Mouse (Mus musculus) forebrain, embryonic 14.5 days (tissue): ENCODE data around the gene Sepsecs. TPM values are rescaled to one million over a fixed set of nuclear protein-coding genes. Genes with fewer than 3 reads are reported as not detected.
"Not testable (repeated sequence)": the region's sequence is repeated elsewhere in the genome, so short reads cannot be mapped to it uniquely, and the experiment has no call there.

ENCODE experiments used
- ATAC-seq: fragments of 200-750 bp; cut with Nextera tagmentation; 2 replicates; pipeline ENCODE4 v1.8.0; 2017; ENCODE audit warnings: mild to moderate bottlenecking, moderate library complexity
- DNase-seq: peaks from one replicate; pipeline ENCODE4 v3.0.0-alpha.2; 2015; ENCODE audit warnings: low spot score
- H3K27ac ChIP-seq: fragments of 300-500 bp; sonication (generic); 2 replicates; pipeline ENCODE4 v1.5.1; 2014; ENCODE audit warnings: low read depth, mild to moderate bottlenecking, control low read depth, low read length, moderate library complexity
- H3K27me3 ChIP-seq: fragments of 300-500 bp; sonication (generic); replicated peaks from 2 replicates; pipeline ENCODE4 v1.6.1; 2014; ENCODE audit warnings: low read length, control low read depth, mixed read lengths; ENCODE audit not compliant: control insufficient read depth, insufficient read depth
- H3K36me3 ChIP-seq: fragments of 300-500 bp; sonication (generic); 2 replicates; pipeline ENCODE4 v1.6.1; 2014; ENCODE audit warnings: low read length, control low read depth; ENCODE audit not compliant: control insufficient read depth, insufficient read depth
- H3K4me1 ChIP-seq: fragments of 300-500 bp; sonication (generic); 2 replicates; pipeline ENCODE4 v1.6.1; 2014; ENCODE audit warnings: antibody characterized with exemption, low read length, control low read depth; ENCODE audit not compliant: control insufficient read depth, insufficient read depth
- H3K4me2 ChIP-seq: fragments of 300-500 bp; sonication (generic); 2 replicates; pipeline ENCODE4 v1.6.1; 2014; ENCODE audit warnings: mild to moderate bottlenecking, control low read depth, low read length
- H3K4me3 ChIP-seq: fragments of 300-500 bp; sonication (generic); 2 replicates; pipeline ENCODE4 v1.5.1; 2014; ENCODE audit warnings: low read depth, low read length, control low read depth
- H3K9ac ChIP-seq: fragments of 300-500 bp; sonication (generic); 2 replicates; pipeline ENCODE4 v1.6.1; 2014; ENCODE audit warnings: mild to moderate bottlenecking, low read length, control low read depth, moderate library complexity
- H3K9me3 ChIP-seq: fragments of 300-500 bp; sonication (generic); replicated peaks from 2 replicates; pipeline ENCODE4 v1.6.1; 2016; ENCODE audit warnings: low read length, control low read depth, mixed read lengths; ENCODE audit not compliant: control insufficient read depth
- WGBS: fragments of 180-500 bp; shearing (Covaris S2); extraction: QIAGEN DNeasy Blood & Tissue Kit; methylation state at CpG from one replicate; pipeline ENCODE4 v1.1.7; 2014; 5-methylcytosine and 5-hydroxymethylcytosine counted together
- polyA plus RNA-seq: library from polyadenylated mRNA; unstranded; fragments of >200 nt; fragmentation: Nextera tagmentation; extraction: Ambion mirVana; gene quantifications from 2 replicates; pipeline ENCODE4 v1.2.1, GENCODE M21; 2014

Gene Sepsecs
- polyA plus RNA-seq = 6.8 and 8.2 TPM in 2 replicates

DNA sequence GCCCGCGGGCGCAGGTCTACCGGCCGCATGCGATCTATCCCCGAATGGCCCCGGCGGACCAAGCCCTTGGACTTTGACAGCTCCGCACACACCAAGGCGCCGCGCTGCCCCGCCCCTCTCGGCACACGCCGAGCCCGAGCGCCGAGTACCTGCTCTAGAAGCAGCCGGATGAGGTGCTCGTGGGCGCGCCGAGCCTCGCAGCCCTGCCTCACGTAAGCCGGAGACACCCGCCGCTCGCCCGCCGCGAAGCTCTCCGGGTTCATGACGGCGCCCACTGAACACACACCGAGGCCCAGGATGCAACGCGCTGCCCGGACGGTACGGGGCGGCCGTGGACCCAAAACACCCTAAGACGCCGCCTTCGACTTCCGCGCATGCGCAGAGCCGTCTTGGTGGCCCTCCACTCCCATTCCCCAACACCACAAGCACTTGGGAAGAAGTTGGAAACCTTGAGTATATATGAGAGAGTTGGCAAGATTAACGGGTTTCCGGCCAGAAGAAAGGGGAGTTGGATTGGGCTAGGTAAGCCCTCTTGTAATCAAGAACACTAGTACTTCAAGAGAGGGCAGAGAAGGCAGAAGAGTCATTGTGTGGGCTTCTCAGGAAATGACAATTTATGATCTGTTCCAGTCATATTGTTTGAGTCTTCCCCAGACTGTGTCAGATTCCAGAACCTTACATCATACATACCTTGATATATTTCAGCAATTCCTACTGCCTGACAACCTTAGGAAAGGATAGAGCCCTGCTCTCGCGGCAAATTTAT is at the start of gene Sepsecs:
Gene Sepsecs, minus strand, starts transcription at position 283 of the 766 bp plus-strand sequence.
- peak; percentile 94 for DNase-seq
- 4% methylated on average over 56 of the region's 56 CpGs for WGBS
- no peaks in the 10 kb centered on the region; the same call in 1 of the 2 replicates for H3K4me1 ChIP-seq
- H3K36me3 ChIP-seq = peaks cover 6% of the 10 kb centered on the region; the same call in 1 of the 2 replicates
- H3K27me3 ChIP-seq = no peaks in the 10 kb centered on the region
- ATAC-seq = peak; percentile 96
- no peaks in the 10 kb centered on the region for H3K9me3 ChIP-seq
- H3K27ac ChIP-seq = no peak within 1 kb of the TSS; the same call in 1 of the 2 replicates
- peak within 1 kb of the TSS; percentile 82 for H3K9ac ChIP-seq
- H3K4me3 ChIP-seq = peak within 1 kb of the TSS; percentile 78
- H3K4me2 ChIP-seq = peak within 1 kb of the TSS; percentile 61

DNA sequence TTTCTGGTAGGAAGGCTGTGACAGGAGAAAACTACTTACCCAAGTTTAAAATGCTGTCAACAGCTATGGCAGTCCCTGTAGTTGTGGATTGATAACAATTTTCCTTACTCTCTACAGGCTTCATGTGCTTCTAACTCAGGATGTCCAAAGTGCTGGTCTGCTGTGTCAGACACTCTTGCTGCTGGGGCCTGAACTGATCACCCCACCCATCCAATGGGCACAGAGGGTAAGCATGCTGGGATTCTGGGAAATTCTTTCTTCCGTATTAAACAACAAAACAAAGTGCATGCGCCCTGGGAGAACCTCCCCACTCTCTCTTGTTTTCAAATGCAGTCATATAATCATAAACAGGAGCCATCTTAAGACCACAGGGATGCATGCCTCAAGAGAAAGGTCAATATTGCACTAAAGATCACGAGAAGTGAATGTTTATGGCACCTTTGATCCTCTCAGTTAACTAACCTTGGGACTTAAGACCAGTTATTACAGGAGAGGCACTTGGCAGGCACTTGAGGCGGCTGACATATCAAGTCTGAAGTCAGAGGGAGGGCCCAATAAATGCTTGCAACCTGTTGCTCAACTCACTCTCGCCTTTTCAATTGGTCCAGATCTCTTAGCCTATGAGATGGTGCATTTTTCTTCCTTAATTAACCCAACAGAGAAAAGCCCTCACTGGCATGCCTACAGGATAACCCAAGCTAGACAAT is 47.4 kb upstream of the Sepsecs start:
- WGBS = 82% methylated on average over 5 of the region's 5 CpGs
- no peak for ATAC-seq
- Histone ChIP-seq H3K9me3 (no peaks in the 10 kb centered on the region), H3K27ac (no peak overlapping the region), H3K36me3 (no peaks in the 10 kb centered on the region), H3K9ac (no peak overlapping the region), H3K4me3 (no peak overlapping the region), H3K27me3 (no peaks in the 10 kb centered on the region), H3K4me1 (no peaks in the 10 kb centered on the region), H3K4me2 (no peak overlapping the region)
- DNase-seq = no peak

DNA sequence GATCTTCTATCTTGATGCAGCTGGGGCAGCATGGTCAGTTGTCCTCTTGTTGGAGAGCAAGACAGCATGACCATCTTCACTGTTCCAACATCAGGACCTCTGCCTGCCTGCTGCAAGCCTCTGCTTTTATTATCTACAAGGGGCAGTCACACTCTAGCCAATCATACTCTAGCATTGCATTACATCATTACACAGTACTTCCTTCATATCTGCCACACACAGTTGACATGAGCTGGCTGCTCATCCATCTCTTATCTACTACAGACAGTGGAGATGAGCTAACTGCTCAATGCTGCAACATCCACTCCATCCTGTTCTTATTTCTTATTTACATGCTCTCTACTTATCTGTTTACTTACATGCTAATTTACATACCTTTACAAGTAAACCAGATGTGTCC is 43.2 kb upstream of the Sepsecs start:
- H3K4me1 ChIP-seq = no peaks in the 10 kb centered on the region
- H3K36me3 ChIP-seq = no peaks in the 10 kb centered on the region
- H3K27me3 ChIP-seq = no peaks in the 10 kb centered on the region
- H3K9ac ChIP-seq = no peak overlapping the region
- no peaks in the 10 kb centered on the region for H3K9me3 ChIP-seq
- ATAC-seq (no peak), DNase-seq (no peak)
- no peak overlapping the region for H3K27ac ChIP-seq
- no peak overlapping the region for H3K4me2 ChIP-seq
- H3K4me3 ChIP-seq = no peak overlapping the region

DNA sequence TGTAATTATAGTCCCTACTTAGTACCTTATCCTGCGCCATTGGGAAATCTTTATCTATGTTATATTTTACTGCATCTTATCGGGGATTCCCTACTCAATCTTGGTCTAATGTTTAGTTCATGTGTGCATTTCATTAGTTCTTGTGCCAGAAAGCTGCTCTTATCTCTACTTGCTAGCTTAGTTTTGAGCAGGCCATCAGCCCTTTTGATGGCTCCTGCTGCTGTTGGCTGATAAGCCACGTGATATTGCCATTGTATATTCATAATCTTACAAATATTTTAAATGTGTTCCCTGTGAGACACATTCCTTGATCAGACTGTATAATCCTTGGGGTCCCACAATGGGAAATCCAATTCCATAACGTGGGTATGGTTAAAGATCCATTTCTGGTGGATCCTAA is 35.1 kb upstream of the Sepsecs start:
- 79% methylated on average over 4 of the region's 4 CpGs for WGBS
- Histone ChIP-seq H3K9ac (no peak overlapping the region), H3K4me2 (no peak overlapping the region)

DNA sequence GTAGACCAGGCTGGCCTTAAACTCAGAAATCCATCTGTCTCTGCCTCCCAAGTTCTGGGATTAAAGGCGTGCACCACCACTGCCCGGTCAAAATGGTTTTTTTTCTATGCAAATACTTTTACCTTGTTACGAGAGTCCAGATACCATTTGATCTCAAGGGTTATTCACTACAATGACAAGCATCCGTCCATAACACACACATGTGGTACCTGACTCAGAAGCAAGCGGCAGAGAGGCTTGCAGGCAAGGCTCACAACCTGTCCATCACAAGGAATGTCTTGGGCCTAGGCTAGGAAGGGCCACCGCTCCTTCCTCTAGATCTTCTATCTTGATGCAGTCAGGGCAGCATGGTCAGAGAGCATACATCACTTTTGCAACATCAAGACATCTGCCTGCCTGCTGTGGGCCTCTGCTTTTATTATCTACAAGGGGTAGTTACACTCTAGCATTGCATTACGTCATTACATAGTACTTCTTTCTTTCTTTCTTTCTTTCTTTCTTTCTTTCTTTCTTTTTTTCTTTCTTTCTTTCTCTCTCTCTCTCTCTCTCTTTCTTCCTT is 28.5 kb upstream of the Sepsecs start:
- ATAC-seq, H3K4me1 ChIP-seq, H3K27ac ChIP-seq, H3K4me2 ChIP-seq, H3K36me3 ChIP-seq, DNase-seq, H3K9me3 ChIP-seq, H3K4me3 ChIP-seq, H3K27me3 ChIP-seq, H3K9ac ChIP-seq: not testable (repeated sequence)
- 89% methylated on average over 7 of the region's 7 CpGs for WGBS

More for the DNA sequence above, 35.1 kb upstream of the Sepsecs start:
- no peaks in the 10 kb centered on the region for H3K9me3 ChIP-seq
- H3K4me1 ChIP-seq = no peaks in the 10 kb centered on the region
- no peak for ATAC-seq
- no peak overlapping the region for H3K4me3 ChIP-seq
- no peak for DNase-seq
- H3K36me3 ChIP-seq = no peaks in the 10 kb centered on the region
- no peak overlapping the region for H3K27ac ChIP-seq
- no peaks in the 10 kb centered on the region for H3K27me3 ChIP-seq

DNA sequence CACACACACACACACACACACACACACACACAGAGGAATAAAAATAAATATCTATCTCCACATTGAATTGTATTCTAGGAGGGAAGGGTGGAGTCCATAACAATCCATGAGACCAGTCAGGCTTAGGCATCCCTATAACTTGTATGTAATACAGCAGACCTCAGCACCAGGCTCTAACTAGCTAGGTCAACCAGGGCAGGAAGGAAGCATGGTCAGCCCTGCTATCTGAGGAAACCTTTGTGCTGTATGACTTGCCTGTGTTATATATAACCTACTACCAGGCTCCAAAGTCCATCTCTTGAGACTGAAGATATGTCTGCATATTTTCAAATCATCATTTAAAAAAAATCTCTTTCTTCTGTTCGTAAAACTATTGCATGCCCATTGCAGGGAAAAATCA is 27.8 kb upstream of the Sepsecs start:
- Histone ChIP-seq H3K4me2 (no peak overlapping the region), H3K9me3 (no peaks in the 10 kb centered on the region), H3K4me3 (no peak overlapping the region), H3K27me3 (no peaks in the 10 kb centered on the region), H3K36me3 (no peaks in the 10 kb centered on the region), H3K27ac (no peak overlapping the region), H3K9ac (no peak overlapping the region), H3K4me1 (no peaks in the 10 kb centered on the region)
- 93% methylated on average over 1 of the region's 1 CpGs for WGBS
- ATAC-seq (no peak), DNase-seq (no peak)

DNA sequence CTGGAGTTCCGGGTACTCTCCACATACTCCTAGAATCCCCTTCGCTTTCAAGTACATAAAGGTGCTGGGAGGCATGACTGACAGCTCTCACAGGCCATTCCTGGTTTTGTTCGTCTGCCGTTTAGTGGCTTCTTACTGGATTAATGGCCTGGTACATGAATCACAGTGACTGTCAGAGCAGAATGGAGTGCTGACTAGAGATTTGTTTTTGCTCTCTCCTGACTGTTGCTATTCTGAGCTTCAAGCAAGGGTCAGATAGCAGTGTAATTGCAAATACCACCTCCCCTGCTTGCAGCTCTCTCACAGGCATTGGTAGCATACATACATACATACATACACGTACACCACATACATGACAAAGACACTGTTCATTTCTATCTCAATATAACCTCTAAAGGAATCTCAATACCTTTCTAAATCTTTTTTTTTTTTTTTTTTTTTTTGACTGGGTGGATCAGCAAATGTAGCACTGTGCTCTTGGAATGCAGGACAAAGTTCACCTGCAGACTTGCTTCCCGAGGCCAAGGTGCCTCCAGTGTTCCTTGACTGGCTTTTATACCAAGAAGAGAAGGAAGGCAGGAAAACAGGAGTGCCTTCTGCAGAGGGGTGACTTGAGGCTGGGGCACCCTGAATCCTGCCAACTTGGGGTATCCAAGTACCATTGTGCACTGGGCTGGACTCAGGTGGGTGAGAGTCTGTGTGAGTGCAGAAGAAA is 18.4 kb upstream of the Sepsecs start:
- H3K9me3 ChIP-seq = no peaks in the 10 kb centered on the region
- H3K36me3 ChIP-seq = no peaks in the 10 kb centered on the region
- no peak overlapping the region for H3K4me2 ChIP-seq
- WGBS = 69% methylated on average over 6 of the region's 6 CpGs
- ATAC-seq (no peak), DNase-seq (peak; percentile 15)
- H3K27me3 ChIP-seq = no peaks in the 10 kb centered on the region
- no peak overlapping the region for H3K27ac ChIP-seq
- no peak overlapping the region for H3K9ac ChIP-seq
- no peak overlapping the region for H3K4me3 ChIP-seq
- H3K4me1 ChIP-seq = no peaks in the 10 kb centered on the region

DNA sequence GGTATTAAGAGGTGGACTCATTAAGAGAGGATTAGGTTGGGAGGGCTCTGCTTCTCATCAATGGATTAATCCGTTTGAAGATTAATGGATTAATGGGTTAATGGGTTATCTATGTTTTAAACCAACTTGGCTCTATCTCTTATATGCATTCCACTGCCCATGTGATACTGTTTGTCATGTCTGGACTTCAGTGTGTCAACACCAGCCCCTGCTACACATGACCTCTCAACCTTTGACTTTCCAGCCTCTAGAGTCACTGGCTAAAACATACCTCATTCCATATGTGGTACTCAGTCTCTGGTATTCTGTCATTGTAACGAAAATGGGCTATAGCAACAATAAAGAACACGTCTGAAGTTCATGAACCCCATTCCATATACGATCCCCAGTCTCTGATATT is 11.6 kb upstream of the Sepsecs start:
- Histone ChIP-seq H3K36me3 (no peaks in the 10 kb centered on the region), H3K4me2 (no peak overlapping the region), H3K4me3 (no peak overlapping the region), H3K4me1 (no peaks in the 10 kb centered on the region), H3K27me3 (no peaks in the 10 kb centered on the region), H3K9ac (no peak overlapping the region), H3K9me3 (no peaks in the 10 kb centered on the region), H3K27ac (no peak overlapping the region)
- 46% methylated on average over 4 of the region's 4 CpGs for WGBS
- no peak for ATAC-seq
- no peak for DNase-seq
